Mouse (Mus musculus) spleen, postnatal 4 days (tissue): ENCODE measurements at regions not wholly inside any gene's neighbourhood (a gene's known extent, or its start where the extent isn't known, plus 50 kb on each side); places are given as distances from the start of the nearest gene placed in this dataset.
"Not testable (repeated sequence)": the region's sequence is repeated elsewhere in the genome, so short reads cannot be mapped to it uniquely, and the experiment has no call there.

Source experiments
- DNase-seq, 2 experiments: peaks; one replicate each; pipeline ENCODE4 v3.0.0; 2022; ENCODE audit warnings: low spot score in 2 of 2

DNA sequence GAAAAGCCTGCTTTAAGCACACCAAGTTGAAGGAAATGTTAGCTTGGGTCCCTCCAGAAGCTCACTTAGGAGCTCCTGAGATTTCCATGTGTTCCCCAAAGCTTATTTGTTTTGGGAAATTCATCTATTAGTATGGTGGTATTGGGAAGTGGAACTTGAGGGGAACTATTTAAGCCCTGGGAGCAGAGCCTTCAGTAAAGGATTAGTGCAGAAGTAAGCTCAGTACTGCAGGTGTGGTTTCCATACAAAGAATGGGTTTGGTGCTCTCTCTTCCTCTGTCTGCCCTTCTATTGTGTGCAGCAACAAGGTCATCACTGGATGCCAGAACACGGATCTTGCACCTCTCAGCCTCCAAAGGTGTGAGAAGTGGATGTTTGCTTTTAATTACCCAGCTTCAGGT lies 57.2 kb downstream of the Foxa2 start:
- DNase-seq: no peak

DNA sequence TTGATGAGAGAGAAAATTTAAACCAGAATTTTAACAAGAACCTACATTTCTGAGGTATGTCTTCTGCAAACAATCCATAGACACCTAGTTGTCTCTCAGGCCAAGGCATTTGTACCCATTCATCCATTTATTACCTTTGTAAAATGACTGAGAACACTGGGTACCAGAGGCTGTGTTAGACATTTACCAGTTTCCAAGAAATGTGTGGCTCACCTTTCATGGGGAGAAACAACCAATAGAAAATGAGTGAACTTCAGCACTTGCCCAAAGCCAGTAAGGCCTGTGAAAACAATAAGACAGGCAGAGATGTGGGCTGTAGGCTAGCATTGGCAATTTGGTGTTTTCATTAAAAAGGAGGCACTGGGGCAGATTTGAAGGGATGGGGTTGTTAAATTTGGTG lies 58.2 kb downstream of the Foxa2 start:
- no peak for DNase-seq

DNA sequence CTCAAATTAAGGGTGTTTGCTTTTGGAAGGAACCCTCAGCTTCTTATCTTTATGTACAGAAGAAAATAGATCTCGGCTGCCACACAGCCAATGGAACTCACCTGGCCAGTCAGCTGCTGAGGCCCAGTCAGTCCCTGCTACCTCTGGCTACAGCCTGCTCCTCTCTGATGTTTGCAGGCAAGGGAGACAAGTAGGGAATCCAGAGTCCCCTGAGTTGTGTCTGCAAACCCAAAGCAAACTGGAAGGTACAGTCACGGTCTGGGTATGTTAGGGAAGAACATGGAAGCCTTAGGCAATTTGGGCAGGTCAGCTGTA lies 61.6 kb downstream of the Foxa2 start:
- no peak for DNase-seq

DNA sequence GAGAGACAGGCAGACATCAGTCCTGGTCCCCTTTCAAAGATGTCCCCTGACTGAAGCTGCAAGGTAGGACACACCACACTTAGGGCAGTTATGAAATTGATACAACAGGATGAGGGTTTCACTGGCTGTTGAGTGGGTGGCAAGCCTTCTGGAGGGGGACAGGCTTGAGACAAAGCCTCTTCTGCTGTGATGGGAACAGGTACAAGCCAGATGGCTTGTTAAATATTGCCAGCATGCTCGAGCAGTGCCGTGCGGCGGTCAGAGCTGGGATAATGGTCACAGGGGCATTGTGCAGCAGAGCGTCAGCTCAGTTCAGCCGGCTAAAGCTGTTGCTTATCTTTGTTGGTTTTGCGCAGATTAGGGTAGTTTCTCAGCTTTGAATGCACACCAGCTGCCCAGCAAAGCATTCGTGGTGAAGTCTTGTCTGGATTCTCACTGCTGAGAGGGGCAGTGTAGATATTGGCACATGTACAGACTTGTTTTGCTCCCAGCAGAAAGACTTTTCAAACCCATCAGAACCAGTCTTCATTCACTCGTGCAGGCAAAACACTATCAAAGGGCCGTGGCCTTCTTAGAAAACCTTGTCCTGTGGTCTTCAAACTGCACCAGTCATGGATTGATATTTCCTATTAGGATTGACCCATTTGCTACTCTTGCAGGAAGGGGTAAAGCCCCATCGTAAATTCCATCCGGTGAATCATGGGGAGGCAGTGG lies 62.1 kb downstream of the Foxa2 start:
- DNase-seq: no peak

DNA sequence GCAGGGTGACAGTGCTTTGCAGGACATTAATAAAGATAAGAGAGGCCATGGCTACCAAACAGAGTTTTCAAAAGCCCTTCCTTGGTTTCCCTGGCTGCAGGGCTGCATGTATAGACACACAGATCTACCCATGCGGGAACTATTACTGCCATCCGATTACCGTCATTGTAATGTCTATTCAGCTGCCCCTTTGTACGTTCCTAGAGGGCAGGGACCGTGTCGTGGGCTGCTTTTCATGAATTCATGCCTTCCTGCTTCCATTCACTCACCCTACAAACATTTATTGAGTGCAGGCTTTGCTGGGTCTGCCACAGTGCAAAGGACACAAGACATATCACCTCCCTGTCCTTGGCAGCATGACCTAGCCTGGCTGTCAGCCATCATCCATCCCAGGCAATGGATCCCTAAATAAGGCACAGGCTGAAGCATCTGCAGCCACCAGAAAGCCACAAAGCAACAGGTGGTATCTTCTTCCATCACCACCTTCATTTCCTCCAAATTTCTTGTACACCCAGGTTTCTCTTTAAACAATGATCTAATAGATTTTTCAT lies 65.8 kb downstream of the Foxa2 start:
- no peak for DNase-seq

DNA sequence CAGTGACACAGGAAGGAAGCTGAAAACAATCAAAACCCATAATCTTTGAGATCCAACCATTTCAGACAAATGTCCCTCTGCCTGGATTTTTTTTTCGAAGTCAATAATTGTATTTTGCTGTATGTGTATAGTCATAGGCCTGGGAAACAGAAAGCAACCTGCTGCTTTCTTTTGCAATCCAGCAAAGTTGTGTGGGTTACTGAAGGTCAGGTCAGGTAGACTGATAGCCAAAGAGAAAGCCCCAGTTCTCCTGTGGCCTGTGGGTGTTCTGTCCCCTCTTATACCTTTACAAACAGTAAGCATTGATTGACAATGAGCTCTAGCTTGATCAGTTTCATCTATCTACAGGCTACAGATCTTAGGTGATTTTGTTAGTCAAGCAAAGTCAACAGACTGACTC lies 66.4 kb downstream of the Foxa2 start:
- DNase-seq: no peak

DNA sequence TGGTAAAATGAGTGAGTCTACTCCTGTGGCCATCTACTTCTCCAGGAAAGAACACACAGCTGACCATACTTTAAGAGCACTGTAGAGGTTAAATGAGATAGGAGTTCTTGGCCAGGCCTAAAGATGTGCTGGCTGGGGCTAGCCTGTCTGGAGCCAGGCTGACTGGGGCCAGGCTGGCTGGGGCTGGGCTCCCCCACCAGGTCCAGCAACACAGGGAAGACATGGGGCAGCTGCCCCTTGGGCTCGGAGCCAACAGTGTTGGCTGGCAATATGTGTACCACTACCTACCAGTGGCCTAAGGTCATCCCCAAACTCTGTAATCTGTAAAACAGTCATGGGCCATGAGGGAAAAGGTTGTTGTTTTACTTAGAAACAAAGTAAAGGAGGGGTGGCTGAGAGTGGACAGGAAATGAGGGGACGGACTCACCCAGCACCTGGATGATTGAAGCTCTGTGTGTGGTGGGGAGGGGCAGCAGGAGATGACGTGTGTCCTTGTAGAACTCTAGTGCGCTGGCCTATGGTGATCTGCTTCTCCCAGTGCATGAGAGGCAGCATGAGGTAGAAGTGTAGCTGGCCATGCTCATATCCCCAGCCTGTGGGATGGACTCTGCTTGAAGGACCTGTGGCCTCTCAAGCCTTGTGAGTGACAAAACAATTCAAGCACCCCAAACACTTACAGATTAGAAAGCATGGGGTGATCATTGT lies 67.0 kb downstream of the Foxa2 start:
- no peak for DNase-seq

DNA sequence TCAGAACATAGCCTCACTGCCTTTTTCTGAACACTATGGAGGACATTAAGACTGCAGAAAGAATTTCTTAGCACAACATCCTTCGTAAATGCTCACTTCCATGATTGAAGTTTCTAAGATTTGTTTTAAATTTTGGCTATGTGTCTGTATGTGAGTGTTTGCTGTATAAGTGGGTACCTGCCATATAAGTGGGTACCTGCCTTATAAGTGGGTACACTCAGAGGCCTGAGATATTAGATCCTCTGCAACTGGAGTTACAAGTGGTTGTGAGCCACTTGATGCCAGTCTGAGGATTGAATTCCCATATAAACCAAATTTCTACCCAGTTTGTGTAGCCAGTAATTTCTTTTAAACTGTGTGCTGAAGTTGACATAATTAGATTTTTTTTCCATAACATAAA lies 67.8 kb downstream of the Foxa2 start:
- DNase-seq: no peak

DNA sequence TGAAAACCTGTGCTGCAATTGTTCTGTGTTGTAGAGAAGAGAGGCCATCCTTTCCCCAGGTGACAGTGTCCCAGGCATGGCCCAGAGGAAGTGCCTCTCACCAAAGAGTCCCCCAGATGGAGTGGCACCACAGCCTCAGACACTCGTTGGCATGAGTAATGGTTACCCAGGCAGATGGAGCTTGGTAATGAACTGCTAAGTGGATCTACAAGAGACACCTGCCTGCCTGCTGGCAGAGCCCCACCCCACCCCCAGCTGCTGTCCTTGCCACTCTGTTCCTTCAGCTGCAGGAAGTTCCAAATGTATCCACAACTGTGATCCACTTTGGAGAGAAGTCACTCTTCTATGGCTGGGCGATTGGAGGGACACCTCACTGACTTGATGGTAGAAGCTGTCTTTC lies 72.0 kb downstream of the Foxa2 start:
- DNase-seq: no peak

DNA sequence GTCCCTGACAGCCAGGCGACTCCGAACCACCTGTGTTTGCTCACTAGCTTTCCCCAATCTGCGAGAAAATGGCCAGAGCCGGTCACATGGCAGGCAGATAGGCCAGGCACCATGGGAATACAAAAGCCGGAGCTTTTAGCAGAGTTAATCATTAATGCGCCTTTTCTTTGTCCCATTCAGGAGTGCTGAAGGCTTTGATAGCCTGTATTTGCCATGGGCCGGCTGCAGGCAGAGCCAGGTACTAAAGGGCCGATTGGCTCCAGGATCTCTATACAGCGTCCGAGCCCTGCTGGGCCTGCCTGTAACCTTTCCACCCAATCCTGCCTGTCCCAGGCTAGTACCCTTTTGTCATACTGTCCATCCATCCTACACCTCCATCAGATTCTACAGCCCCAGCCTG lies 78.1 kb downstream of the Foxa2 start:
- DNase-seq: no peak

DNA sequence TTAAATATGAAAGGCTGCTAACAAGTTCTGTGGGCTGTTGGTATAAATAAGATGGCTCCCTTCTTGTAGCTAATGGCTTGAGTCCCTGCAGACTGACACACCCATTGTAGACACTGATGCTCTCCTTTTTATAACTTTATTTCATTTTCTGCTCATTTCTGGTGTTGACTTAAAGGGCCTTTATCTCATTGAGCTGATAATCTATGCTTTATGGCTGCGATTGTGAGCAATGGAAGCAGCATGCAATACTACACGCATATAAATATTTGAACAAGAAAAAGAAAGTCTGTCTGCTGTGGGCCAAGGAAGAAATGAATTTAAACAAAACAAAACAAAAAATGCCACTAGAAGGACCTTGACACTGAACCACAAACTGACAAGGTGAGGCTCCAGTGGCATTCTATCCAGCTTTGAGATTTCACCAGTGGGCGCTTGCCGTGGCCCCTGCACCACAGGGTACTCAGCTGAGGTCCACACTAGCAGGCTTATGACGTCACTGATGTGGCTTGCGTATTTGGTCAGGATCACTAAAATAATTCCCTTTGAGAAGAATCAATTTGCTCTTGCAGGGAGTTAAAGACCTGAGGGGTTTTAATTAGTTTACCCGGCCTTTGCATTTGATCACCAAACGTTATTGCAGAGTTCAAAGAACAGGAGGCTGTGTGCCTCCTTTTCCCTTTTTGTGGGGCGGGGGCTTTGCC lies 78.8 kb downstream of the Foxa2 start:
- no peak for DNase-seq

DNA sequence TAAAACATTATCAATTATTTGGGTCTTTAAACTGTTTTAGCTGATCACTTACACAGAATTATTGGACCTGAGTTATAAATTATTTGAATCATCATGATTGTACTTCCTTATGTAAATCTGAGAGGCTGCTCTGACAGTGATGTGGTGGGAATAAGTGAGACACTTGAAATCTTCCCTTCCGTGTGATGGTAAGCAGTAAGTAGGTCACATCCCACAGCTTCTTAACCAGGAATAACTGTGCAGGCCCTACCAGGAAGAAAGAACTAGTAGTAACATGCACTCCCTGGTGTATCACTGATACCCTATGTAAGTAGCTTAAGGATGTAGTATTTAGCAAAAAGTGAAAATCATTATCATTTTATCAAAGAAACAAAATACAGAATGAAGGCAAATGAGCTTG lies 83.5 kb downstream of the Foxa2 start:
- not testable (repeated sequence) for DNase-seq

DNA sequence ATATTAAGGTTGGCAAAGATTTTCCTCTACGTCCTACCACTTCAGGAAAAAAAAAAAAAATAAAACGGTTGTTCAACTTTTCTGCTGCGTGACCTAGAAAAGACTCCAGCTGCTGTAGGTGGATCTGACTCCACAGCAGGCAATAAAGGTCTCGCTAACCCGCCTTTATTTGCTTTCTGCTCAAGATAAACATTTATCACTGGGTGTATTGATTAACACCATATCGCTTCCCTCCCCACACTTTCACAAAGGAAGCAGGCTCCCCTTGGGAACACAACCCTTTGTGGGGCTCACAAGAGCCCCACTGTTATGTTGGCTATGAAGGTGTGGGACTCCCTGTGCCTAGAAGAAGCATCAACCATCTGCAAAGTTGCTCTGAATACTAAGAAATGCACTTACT lies 85.1 kb downstream of the Foxa2 start:
- DNase-seq: no peak

DNA sequence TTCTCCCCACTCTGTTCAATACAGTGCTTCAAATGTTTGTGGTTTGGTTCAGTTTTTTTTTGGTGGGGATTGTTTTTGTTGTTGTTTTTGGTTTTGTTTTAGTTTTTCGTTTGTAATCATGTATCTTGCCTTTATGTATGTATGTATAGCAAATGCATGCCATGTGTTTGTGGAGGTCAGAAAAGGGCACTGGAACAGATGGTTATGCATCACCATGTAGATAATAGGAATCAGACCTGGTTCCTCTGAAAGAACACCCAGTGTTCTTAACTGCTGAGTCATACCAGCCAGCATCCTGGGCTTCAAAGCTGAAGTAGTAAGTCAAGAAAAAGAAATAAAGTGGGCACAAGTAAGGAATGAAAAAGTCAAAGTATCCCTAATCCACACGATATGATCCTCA lies 92.6 kb downstream of the Foxa2 start:
- DNase-seq: no peak

DNA sequence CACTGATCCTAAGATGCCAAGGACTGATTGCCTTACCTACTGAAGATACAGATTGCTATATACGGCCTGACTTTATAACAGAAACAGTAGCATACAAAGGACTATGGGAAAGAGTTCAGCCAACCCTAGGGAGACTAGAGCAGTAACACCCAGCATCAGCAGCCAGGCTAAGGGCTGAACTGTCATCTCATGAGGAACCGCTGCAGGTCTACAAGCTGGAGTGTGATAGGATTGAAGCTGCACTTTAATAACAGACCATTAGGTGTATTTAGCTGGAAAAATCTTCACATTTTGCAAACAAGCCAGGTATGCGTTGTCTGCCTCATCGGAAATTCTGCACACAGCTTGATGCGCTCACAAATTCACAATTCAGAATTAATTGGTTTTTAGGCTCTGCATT lies 95.5 kb downstream of the Foxa2 start:
- no peak for DNase-seq

DNA sequence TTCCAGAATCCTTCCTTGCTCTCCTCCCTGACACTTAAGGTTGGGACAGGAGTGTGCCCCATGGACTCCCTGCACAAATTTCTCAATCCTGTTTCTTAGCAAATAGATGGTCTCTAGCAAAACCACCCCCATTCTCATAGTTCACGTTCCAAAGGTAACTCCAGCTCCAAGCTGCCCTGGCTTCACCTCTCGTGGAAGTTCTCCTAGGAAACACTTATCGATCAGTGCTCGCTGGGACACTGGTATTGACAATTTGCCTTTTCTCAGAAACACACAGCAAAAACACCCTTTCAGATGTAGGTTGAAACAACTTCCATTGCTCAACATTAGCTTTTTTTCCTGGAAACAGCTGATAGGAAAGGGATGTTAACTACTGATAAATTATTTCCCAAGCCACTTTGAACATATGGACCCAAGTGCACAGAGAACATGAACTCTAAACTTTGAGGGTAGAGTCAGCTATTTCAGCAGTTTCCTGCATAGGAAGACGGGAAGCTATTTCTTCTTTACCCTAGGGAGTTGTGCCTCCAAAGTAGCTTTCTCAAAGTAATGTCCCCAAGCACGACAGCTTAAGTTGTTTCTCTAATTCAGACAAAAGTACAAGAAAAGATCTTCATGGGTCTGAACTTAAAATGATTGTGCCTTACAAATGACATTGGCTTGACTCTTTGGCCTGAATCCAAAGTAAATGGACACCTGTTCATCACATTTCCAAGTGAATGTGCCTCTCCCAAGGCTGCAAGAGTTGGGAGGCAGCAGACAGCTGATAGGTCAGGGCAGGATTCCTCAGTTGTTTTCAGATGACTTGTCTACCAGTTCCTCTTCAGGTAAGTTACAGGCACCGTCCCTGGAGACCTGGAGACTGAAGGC lies 102.4 kb downstream of the Foxa2 start:
- DNase-seq: no peak

DNA sequence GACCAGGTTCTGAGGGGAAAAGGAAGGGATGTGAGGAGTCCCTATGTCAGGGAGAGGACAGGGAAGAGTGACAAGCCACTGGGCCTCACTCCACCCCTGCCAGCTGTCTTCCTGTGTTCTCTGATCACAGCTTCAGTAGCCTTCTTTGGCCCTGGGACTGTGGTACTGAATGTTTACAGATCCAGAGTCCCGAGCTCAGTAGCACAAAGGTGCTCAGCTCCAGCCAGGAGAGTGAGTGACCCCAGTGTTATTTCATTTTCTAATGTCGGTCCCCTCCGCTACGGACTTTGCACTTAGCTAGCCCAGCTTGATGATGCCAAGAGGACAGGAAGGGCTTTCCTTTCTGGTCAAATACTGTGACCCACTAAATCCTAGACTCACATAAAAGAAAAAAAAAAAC lies 104.2 kb downstream of the Foxa2 start:
- no peak for DNase-seq

DNA sequence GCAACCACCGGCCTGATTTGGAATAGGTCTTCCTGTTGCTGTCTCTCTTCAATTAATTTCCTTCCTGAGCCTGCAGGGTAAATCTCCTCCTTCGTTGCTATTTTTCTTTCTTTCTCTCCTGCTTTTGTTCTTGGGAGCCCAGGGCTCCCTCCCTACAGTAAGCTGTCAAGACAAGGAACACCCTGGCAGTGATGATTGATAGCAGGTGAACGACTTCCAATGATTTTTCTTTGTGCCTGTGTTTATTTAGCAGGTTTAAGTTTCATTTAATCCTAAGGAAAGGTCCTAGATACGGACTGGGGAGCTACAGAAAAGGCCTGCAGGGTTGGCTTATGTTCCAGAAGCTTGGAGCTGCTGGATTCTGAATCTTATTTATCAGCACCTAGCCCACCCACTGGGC lies 105.5 kb downstream of the Foxa2 start:
- DNase-seq: no peak

DNA sequence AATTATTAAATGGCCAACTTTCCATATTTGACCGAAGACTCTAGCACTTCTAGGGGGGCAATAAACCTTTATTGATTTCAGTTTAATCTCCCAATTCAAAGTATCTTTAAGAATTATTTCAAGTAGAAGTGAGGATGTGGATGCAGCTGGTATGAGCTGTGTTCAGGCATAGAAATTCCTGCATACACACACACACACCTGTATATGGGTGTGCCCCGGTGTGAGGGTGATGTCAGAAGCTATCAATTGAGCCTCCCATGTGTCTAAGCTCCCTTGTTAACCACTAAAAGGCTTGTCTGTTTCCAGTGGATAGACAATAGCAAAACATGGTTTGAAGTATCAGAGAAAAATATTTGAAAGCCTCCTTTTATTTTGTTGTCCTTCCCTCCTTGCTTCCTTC lies 114.3 kb downstream of the Foxa2 start:
- DNase-seq: no peak

DNA sequence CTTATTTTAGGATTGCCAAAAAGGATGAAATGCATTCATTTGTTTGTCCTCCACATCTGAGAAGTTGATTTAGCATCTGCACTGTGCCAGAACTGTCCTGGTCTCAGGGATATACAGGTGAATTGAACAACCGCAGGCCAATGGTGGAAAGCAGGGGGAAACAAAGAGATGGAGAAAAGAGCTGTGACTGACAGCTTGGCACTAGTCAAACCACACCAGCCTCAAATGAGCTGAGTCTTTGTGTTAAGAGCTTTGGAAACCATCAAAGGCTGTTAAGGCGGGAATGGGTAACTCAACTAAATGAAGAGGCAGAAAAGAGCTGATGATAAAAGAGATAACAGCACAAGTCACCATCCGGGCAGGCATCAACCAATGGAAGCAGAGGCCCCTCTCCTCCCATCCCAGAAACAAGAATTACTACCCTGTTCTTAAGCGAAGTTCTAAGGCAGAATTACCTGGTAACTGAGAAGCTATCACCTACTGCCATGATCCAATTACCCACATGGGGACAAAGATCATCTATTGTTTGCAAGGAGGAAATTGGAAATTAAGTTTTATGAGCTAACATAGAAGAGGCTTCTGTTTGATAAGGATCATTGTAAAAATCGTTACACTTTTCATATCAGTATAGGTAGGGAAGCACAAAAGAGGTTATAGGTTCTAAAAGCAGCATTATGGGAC lies 117.6 kb downstream of the Foxa2 start:
- no peak for DNase-seq
